Mouse (Mus musculus): ENCODE measurements around the gene Gm44503. TPM values are rescaled to one million over a fixed set of nuclear protein-coding genes. Genes with fewer than 3 reads are reported as not detected.
A peak's percentile ranks its signal among the peaks of the same experiment; 100 is the strongest.

The Gm44503 gene
- polyA plus RNA-seq, 1 experiment from 2014 or later = not detected

DNA sequence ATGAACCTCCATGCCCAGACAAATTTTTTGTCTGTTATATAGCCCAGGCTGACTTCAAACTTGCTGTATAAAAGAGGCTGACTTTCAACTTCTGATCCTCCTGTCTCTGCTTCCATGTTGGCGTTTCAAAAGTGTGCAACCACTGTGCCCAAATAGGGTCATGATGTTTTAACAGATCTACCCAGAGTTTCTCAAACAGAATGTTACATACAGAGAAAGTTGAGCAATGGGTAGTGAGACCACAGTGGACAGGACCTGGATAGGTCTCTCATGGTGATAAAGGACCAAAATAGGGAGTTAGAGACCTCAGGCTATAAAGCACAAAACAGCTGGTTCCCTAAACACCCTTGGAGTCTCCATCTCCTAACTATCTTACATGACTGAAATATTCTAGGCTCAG, 71.8 kb downstream of the Gm44503 start:
- no peak overlapping the region for H3K4me3 ChIP-seq
- no peak for ATAC-seq (ENCODE audit: insufficient number of reproducible peaks, low FRiP score)
- H3K27ac ChIP-seq (ENCODE audit: poor library complexity, severe bottlenecking) = no peak overlapping the region
- H3K4me1 ChIP-seq (replicated peaks) = peaks cover 12% of the 10 kb centered on the region
- H3K9ac ChIP-seq = no peak overlapping the region
- no peaks in the 10 kb centered on the region for H3K9me3 ChIP-seq (replicated peaks)
- H3K4me2 ChIP-seq = no peak overlapping the region
- WGBS = 92% methylated on average over 1 of the region's 1 CpGs
- H3K27me3 ChIP-seq (replicated peaks) = no peaks in the 10 kb centered on the region
- peaks cover 46% of the 10 kb centered on the region for H3K36me3 ChIP-seq

DNA sequence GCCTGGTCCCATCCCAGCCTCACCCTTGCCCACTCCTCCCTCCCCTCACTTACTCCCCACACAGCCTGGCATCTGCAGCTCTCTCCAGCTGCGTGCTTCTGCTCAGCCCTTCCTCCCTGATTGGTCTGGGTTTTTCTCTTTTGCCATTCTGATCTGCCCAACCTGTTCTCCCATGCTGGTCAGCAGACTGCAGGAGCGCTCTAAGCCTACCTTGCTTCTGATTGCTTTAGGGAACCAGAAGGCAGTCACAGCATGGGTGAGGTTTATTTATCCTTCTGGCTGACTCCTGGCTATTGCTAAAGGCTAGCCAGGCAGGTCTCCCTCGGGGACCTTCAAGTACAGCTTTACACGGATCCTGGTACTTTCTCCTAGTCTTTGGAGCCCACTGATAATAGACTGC, 72.8 kb downstream of the Gm44503 start:
- Histone ChIP-seq H3K4me3 (no peak overlapping the region), H3K9ac (no peak overlapping the region), H3K4me2 (no peak overlapping the region), H3K9me3 (replicated peaks) (no peaks in the 10 kb centered on the region), H3K4me1 (replicated peaks) (peaks cover 2% of the 10 kb centered on the region), H3K36me3 (peaks cover 46% of the 10 kb centered on the region), H3K27ac (ENCODE audit: poor library complexity, severe bottlenecking) (no peak overlapping the region), H3K27me3 (replicated peaks) (no peaks in the 10 kb centered on the region)
- no peak for ATAC-seq (ENCODE audit: insufficient number of reproducible peaks, low FRiP score)
- WGBS = 45% methylated on average over 4 of the region's 4 CpGs

DNA sequence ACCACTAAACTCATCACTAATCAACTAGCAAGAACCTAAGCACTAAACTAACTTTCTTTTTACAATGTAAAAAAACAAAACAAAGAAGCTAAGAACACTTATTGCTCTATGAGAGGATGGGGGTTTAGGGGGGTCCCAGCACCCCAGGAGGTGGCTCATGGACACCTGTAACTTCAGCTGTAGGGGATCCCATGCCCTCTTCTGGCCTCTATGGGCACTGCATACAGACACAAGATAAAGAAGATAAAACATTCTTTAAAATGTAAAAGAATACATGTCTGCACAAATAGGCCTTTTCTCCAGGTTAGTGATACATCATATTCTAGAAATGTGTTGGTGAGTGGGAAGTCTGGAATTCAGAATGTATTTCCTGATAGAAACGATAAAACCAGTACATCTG, 74.8 kb downstream of the Gm44503 start:
- ATAC-seq (ENCODE audit: insufficient number of reproducible peaks, low FRiP score) = no peak
- Histone ChIP-seq H3K36me3 (peaks cover 46% of the 10 kb centered on the region), H3K4me3 (no peak overlapping the region), H3K9me3 (replicated peaks) (no peaks in the 10 kb centered on the region), H3K27ac (ENCODE audit: poor library complexity, severe bottlenecking) (no peak overlapping the region), H3K4me2 (no peak overlapping the region), H3K27me3 (replicated peaks) (no peaks in the 10 kb centered on the region), H3K9ac (no peak overlapping the region), H3K4me1 (replicated peaks) (no peaks in the 10 kb centered on the region)
- WGBS = 83% methylated on average over 1 of the region's 1 CpGs

DNA sequence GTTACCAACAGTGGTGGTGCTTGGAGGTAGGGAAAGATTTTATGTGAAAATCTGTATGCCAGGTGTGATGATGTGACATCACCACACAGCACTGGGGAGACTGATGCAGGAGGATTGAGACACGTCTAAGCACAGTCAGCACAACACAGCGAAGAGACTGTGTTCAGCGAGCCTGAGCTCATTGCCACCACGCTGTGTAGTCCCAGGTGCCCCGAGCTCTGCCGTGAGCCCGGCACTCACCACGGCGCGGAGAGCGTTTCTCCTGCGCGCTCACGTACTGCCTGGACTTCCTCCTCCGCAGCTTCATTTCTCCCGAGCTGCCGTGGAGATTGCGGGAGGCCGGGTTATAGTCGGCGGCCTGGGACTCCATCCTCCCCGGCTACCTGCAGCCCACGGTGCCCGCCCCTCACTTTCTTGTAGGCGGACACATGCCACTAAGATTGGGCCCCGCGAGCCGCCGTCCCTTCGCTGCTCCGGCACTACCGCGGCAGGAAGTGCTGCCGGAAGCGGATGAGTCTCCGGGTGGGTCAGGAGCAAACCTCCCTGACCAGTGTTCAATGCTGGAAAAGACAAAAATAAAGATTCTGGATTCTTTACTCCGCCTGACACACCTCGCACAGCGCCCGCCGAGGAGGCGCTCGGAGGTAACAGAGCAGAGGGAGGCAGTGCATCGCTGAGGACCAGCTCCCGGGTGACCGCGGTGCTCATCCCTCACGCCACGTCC, 80.7 kb downstream of the Gm44503 start:
- WGBS = under 1% methylated on average over 49 of the region's 49 CpGs
- H3K4me2 ChIP-seq = peak overlapping the region; percentile 95
- no peaks in the 10 kb centered on the region for H3K9me3 ChIP-seq (replicated peaks)

DNA sequence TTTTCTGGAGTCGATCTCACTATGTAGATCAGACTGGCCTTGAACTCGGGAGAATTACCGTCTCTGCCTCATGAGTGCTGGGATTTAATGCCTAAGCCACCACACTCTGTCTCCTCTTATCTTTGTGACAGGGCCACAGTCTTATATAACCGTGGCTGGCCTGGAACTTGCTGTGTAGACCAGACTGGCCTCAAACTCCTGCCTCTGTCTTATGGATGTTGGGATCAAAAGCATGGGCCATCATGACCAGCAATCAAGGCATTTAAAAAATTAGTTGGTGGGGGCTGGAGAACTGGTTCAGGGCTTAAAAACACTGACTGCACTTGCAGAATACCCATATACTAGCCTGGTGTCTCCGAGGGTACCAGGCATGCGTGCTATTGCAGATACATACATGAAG, 81.4 kb downstream of the Gm44503 start, which contains the start of gene Pigb:
Gene Pigb, minus strand, starts transcription at position 299 of the 400 bp plus-strand sequence.
- ATAC-seq (ENCODE audit: insufficient number of reproducible peaks, low FRiP score) = no peak
- Histone ChIP-seq H3K9ac (peak within 1 kb of the TSS; percentile 90), H3K36me3 (no peaks in the 10 kb centered on the region), H3K4me3 (peak within 1 kb of the TSS; percentile 96), H3K4me2 (peak within 1 kb of the TSS; percentile 95), H3K9me3 (replicated peaks) (no peaks in the 10 kb centered on the region), H3K27me3 (replicated peaks) (no peaks in the 10 kb centered on the region), H3K4me1 (replicated peaks) (peaks cover 17% of the 10 kb centered on the region), H3K27ac (ENCODE audit: poor library complexity, severe bottlenecking) (peak within 1 kb of the TSS; percentile 42; the same call in 1 of the 2 replicates)
- WGBS = 28% methylated on average over 6 of the region's 6 CpGs

More for the DNA sequence above, 80.7 kb downstream of the Gm44503 start:
- peaks cover 14% of the 10 kb centered on the region for H3K4me1 ChIP-seq (replicated peaks)
- peak overlapping the region; percentile 90 for H3K9ac ChIP-seq
- ATAC-seq (ENCODE audit: insufficient number of reproducible peaks, low FRiP score) = peak; percentile 83
- peak overlapping the region; percentile 42; the same call in 1 of the 2 replicates for H3K27ac ChIP-seq (ENCODE audit: poor library complexity, severe bottlenecking)
- 0 out of 2 replicates have a peak, but pooled peaks cover under 1% of the 10 kb centered on the region for H3K36me3 ChIP-seq
- no peaks in the 10 kb centered on the region for H3K27me3 ChIP-seq (replicated peaks)
- peak overlapping the region; percentile 96 for H3K4me3 ChIP-seq

DNA sequence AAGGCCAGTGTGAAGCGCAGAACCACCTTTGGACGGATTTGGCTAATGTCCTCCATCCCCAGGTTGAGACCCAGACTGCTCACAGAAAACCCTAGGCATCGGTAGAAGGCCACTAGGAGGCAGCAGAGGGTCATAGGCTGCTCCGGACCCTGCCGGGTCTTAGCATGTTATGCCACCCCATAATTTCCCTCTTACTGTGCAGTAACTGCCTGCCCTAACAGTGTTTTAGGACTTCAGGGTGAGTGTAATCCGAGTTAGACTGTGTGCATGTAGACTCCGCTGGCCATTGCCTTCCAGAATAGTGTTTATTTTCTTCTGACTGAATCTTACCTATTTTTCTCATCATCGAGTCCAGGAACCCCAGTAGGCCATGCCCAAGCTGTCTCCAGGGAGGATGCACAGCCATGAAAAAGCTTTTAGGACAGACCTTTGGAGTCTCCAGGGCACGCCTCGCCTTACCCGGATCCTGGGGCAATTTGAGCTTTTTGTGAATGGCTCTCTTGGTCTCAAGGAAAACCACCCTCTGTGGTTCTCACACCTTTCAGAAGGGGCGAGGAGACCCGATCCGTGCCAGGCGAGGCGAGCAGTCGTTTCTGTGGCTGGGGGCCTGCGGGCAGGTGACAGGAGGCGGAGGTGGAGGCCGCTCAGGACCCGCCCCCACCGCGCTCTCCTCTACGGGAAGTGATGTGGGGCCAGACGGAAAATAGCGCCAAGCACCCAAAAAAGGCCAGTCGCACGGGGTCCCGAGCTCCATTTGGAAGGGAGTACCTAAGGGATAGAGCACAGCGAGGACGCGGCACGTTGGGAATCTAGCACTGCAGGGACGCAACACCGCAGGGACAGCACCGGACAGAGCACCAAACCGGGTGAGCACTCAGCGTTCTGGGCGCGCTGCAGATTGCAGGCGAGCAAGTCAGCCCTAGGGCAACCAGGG, 85.8 kb downstream of the Gm44503 start, which contains the start of gene Rab27a:
Gene Rab27a, plus strand, starts transcription at position 709 of the 934 bp plus-strand sequence.
- H3K27ac ChIP-seq (ENCODE audit: poor library complexity, severe bottlenecking) = no peak within 1 kb of the TSS
- no peaks in the 10 kb centered on the region for H3K9me3 ChIP-seq (replicated peaks)
- H3K4me1 ChIP-seq (replicated peaks) = peaks cover 10% of the 10 kb centered on the region
- peak within 1 kb of the TSS; percentile 74 for H3K9ac ChIP-seq
- ATAC-seq (ENCODE audit: insufficient number of reproducible peaks, low FRiP score) = peak; percentile 55
- H3K4me2 ChIP-seq = peak within 1 kb of the TSS; percentile 98
- H3K27me3 ChIP-seq (replicated peaks) = no peaks in the 10 kb centered on the region
- H3K36me3 ChIP-seq = no peaks in the 10 kb centered on the region
- peak within 1 kb of the TSS; percentile 60 for H3K4me3 ChIP-seq
- WGBS = 1% methylated on average over 41 of the region's 41 CpGs

DNA sequence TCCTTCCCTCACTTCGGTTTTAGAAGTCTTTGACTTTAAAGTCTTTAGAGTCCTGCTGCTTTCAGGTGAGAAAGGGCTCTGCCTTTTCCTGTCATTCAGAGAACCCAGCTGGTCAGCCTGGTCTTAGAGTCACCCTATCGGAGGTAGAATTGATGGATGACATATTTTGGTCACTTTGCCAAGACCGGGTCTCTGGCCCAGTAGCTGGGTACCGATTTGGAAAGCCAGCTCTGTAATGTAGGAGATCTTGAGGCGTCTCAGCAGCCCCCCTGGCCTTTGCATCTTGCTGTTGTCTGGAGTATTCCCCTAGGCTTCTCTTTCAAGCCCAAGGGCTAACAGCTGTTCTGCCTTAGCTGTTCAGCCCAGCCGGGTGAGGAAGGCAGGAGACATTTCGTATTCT, 86.6 kb downstream of the Gm44503 start:
- H3K9me3 ChIP-seq (replicated peaks) = no peaks in the 10 kb centered on the region
- no peak overlapping the region for H3K27ac ChIP-seq (ENCODE audit: poor library complexity, severe bottlenecking)
- peaks cover 8% of the 10 kb centered on the region for H3K4me1 ChIP-seq (replicated peaks)
- H3K4me3 ChIP-seq = peak overlapping the region; percentile 60
- ATAC-seq (ENCODE audit: insufficient number of reproducible peaks, low FRiP score) = no peak
- peak overlapping the region; percentile 74 for H3K9ac ChIP-seq
- 11% methylated on average over 7 of the region's 7 CpGs for WGBS
- no peaks in the 10 kb centered on the region for H3K27me3 ChIP-seq (replicated peaks)
- H3K4me2 ChIP-seq = peak overlapping the region; percentile 98
- no peaks in the 10 kb centered on the region for H3K36me3 ChIP-seq

DNA sequence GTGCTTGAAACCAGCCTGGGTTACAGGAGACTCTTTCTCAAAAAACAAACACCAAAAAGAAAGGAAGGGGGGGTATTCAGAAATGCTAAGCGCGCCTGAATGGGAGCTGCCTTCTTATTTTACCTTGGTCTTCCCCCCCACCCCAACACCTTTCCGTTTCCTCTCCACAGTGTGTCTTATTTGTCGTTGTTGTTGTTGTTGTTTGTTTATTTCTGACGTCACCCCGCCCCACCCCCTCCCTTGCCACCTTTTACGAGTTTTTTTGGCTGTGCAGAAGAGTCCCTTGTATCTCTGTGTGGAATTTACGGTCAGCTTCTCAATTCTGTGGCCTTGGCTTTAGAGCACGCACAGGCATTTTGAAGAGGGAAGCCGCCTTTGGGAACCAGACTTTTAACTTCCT, 87.1 kb downstream of the Gm44503 start:
- 73% methylated on average over 10 of the region's 10 CpGs for WGBS
- Histone ChIP-seq H3K4me1 (replicated peaks) (peaks cover 4% of the 10 kb centered on the region; the same call in 1 of the 2 replicates), H3K9ac (peak overlapping the region; percentile 74; the same call in 1 of the 2 replicates), H3K27ac (ENCODE audit: poor library complexity, severe bottlenecking) (no peak overlapping the region), H3K9me3 (replicated peaks) (no peaks in the 10 kb centered on the region), H3K4me3 (peak overlapping the region; percentile 60), H3K4me2 (peak overlapping the region; percentile 98), H3K27me3 (replicated peaks) (no peaks in the 10 kb centered on the region), H3K36me3 (no peaks in the 10 kb centered on the region)
- ATAC-seq (ENCODE audit: insufficient number of reproducible peaks, low FRiP score) = no peak

DNA sequence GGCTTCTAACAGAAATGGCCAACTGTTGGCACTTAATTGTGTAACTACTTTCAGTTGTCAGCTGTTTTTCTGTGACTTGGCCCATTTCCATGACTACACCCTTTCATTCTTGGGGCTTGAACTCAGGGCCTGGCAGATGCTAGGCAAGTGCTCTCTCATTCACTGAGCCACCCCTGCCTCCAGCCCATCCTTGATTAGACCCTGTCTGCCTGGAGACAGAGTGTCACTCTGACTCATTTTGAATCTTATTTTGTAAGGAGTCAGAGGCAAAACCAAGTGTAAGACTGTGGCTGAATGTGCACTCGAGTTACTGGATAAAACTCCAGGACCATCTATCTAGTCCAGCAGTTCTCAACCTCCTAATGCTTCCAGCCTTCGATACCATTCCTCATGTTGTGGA, 89.3 kb downstream of the Gm44503 start:
- 76% methylated on average over 2 of the region's 2 CpGs for WGBS
- Histone ChIP-seq H3K4me3 (no peak overlapping the region), H3K27me3 (replicated peaks) (no peaks in the 10 kb centered on the region), H3K4me2 (no peak overlapping the region), H3K9me3 (replicated peaks) (no peaks in the 10 kb centered on the region), H3K27ac (ENCODE audit: poor library complexity, severe bottlenecking) (no peak overlapping the region), H3K36me3 (no peaks in the 10 kb centered on the region), H3K4me1 (replicated peaks) (peaks cover 4% of the 10 kb centered on the region; the same call in 1 of the 2 replicates), H3K9ac (no peak overlapping the region)
- no peak for ATAC-seq (ENCODE audit: insufficient number of reproducible peaks, low FRiP score)

DNA sequence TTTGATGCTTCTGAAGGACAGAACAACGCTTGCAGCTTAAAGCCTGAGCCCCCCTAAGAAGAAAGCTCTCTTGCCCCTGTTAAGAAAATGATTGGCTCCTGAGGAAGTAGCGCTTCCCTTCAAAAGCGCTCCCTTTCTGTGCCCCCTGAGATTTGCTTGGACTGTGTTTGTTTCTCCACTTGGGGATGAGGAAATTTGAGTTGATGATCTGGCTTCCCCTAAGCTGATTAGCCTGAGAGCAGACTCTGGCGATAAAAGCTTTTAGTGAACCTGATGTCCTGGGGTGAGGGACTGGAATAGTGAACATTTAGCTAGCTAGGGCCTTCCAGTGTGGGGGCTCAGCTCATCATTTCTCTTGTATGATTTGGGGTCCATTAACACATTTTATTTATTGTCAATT, 90.3 kb downstream of the Gm44503 start:
- Histone ChIP-seq H3K4me3 (no peak overlapping the region), H3K27me3 (replicated peaks) (no peaks in the 10 kb centered on the region), H3K9me3 (replicated peaks) (no peaks in the 10 kb centered on the region), H3K4me2 (no peak overlapping the region), H3K9ac (no peak overlapping the region), H3K27ac (ENCODE audit: poor library complexity, severe bottlenecking) (no peak overlapping the region), H3K4me1 (replicated peaks) (peaks cover 4% of the 10 kb centered on the region; the same call in 1 of the 2 replicates), H3K36me3 (no peaks in the 10 kb centered on the region)
- WGBS = 12% methylated on average over 4 of the region's 4 CpGs
- no peak for ATAC-seq (ENCODE audit: insufficient number of reproducible peaks, low FRiP score)

DNA sequence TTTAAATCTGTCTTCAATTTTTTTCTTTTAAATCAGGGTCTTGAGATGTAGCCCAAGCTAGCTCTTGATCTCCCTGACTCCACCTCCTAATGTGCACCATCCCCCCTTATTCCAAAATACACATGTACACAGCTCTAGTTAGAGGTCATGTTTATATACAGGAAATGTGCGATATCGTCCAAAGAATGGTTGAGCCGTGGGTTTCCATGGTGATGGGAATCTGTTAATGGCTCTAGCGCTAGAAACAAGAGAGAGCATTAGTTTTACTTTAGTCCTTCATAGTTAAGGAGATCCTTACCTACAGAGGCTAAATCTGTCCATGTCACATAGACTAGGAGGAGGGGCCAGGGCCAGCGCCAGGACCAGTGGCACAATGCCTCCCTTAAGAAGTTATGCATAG, 91.2 kb downstream of the Gm44503 start:
- Histone ChIP-seq H3K36me3 (no peaks in the 10 kb centered on the region), H3K4me3 (no peak overlapping the region), H3K4me1 (replicated peaks) (no peaks in the 10 kb centered on the region; the same call in 1 of the 2 replicates), H3K27ac (ENCODE audit: poor library complexity, severe bottlenecking) (no peak overlapping the region), H3K9me3 (replicated peaks) (no peaks in the 10 kb centered on the region), H3K4me2 (no peak overlapping the region), H3K9ac (no peak overlapping the region), H3K27me3 (replicated peaks) (no peaks in the 10 kb centered on the region)
- ATAC-seq (ENCODE audit: insufficient number of reproducible peaks, low FRiP score) = no peak
- 58% methylated on average over 5 of the region's 5 CpGs for WGBS
